Mouse (Mus musculus) B cell, adult (primary cell): ENCODE measurements around the gene Pkdcc. TPM values are rescaled to one million over a fixed set of nuclear protein-coding genes. Genes with fewer than 3 reads are reported as not detected.

Experiments
- total RNA-seq: library from RNA; stranded (reverse); gene quantifications from 4 replicates; pipeline ENCODE4 v1.2.4, GENCODE M21; 2023; ENCODE audit not compliant: inconsistent age

Pkdcc gene
- total RNA-seq = 1.3 TPM in 1 of 4 replicates, not detected in the others

DNA sequence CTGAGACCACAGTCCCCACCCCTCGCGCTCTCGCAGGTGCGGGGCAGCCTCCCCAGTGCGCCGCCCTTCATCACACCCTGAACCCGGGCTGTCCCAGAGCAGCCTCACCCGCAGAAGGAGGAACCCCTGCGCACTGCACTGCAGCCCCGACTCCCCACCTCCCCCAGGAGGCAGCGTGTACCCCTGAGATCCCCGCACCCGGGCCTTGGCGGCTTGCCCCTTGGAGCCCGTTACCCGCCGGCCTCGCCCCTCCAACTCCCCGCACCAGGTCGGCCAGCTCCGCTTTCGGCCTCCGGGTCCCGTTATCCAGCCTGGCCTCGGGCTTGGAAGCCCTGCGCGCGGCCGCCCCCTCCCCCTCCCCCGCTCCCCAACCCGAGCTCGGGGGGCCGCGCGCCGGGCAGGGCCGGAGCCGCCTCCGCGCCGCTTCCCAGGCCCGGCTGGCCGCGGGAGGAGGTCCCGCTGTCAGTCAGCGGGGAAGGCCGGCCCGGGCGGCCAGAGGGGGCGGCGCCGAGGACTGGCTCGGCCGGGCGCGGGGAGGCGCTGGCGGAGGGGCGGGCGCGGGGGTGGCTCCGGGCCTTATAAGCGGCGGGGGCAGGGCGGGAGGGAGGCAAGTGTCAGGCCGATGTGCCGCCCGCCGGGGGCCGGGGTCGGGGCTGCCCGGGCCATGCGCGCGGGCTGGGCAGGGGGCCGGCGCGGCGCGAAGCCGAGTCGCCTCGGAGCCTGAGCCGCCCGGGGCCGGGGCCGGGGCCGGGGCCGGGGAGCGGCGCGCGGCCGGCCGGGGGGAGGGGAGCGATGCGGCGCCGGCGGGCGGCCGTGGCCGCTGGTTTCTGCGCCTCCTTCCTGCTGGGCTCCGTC, at the start of gene Pkdcc:
Gene Pkdcc (plus strand): TSS at position 619 of the 855 bp plus-strand sequence.

Other genes with a start within 250 kb of the Pkdcc start
- gene Eml4, start 135.6 kb downstream of the Pkdcc start, total RNA-seq = 92.4 to 110 TPM (median 102 TPM) in 4 replicates